Mouse (Mus musculus): ENCODE measurements around the gene Casq2. TPM values are rescaled to one million over a fixed set of nuclear protein-coding genes. Genes with fewer than 3 reads are reported as not detected.

Casq2 gene
- total and polyA plus RNA-seq, 3 experiments = not detected

DNA sequence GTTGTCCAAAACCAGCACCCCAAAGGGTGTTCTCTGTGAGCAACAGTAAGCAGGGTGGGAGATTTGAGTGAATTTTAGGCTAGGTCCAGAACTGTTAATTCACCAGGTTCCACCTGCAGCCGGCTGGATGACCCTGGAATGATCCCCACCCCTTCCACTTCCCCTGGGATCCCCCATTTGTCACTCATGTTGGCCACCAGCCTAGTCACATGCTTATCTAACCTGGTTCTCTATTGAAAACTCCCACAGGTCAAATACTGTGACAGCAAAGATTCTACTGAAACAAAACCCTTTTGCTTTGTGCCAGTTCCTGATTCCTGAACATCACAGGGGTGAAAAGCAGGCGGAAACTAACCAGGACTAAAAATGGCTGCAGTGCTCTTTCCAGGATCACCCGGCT, 105.4 kb downstream of the Casq2 start:
- no peak for DNase-seq (ENCODE audit: low read depth, low spot score)
- TF ChIP-seq KAT2A (conservative IDR thresholded peaks at IDR 0.05; ENCODE audit: low read depth, low read length) (no peak), TCF12 (IDR thresholded peaks at IDR 0.05; ENCODE audit: low read depth, low read length) (no peak), USF1 (IDR thresholded peaks at IDR 0.05; ENCODE audit: low read depth, low read length) (no peak), MYB (IDR thresholded peaks at IDR 0.05; ENCODE audit: low read depth, low read length) (no peak), RAD21 (IDR thresholded peaks at IDR 0.05; ENCODE audit: low read depth, low read length) (no peak), E2F4 (IDR thresholded peaks at IDR 0.05; ENCODE audit: borderline replicate concordance, low read depth, low read length) (no peak), TAL1 (IDR thresholded peaks at IDR 0.05; ENCODE audit: low read length) (no peak), ZMIZ1 (IDR thresholded peaks at IDR 0.05; ENCODE audit: low read depth, low read length) (no peak), SMC3 (IDR thresholded peaks at IDR 0.05; ENCODE audit: low read depth, low read length) (no peak), EP300 (IDR thresholded peaks at IDR 0.05; ENCODE audit: low read depth in 1 of 2, low read length in 2 of 2) (no peak), ZNF384 (IDR thresholded peaks at IDR 0.05; ENCODE audit: low read depth, low read length) (no peak), MAFK (IDR thresholded peaks at IDR 0.05; ENCODE audit: borderline replicate concordance, low read depth, low read length) (no peak), NRF1 (IDR thresholded peaks at IDR 0.05; ENCODE audit: insufficient read depth, low read depth, low read length, poor library complexity, severe bottlenecking) (no peak), ETS1 (IDR thresholded peaks at IDR 0.05; ENCODE audit: low read depth, low read length) (no peak)
- H3K36me3 ChIP-seq (ENCODE audit: control insufficient read depth in 1 of 2, insufficient read depth in 2 of 2, low read length in 2 of 2) = no peaks in the 10 kb centered on the region
- H3K4me1 ChIP-seq (ENCODE audit: control insufficient read depth in 1 of 2, insufficient read depth in 2 of 2, low read length in 2 of 2) = 0 out of 4 replicates have a peak, but pooled peaks cover 0 to 2% of the 10 kb centered on the region in 2 experiments
- H3K27me3 ChIP-seq (ENCODE audit: control insufficient read depth in 1 of 2, insufficient read depth in 2 of 2, low read length in 2 of 2) = no peaks in the 10 kb centered on the region
- H3K9me3 ChIP-seq (replicated peaks; ENCODE audit: insufficient read depth, low read length) = no peaks in the 10 kb centered on the region
- no peaks in the 10 kb centered on the region for H3K79me2 ChIP-seq (ENCODE audit: control insufficient read depth, insufficient read depth, low read length, poor library complexity)
- H3K4me3 ChIP-seq (ENCODE audit: control insufficient read depth in 1 of 2, insufficient read depth in 1 of 2, low read depth in 2 of 2, low read length in 2 of 2) = no peak overlapping the region
- H3K27ac ChIP-seq (ENCODE audit: control insufficient read depth, low read depth, low read length) = no peak overlapping the region
- H3K9ac ChIP-seq (ENCODE audit: control insufficient read depth, low read depth, low read length, poor library complexity, severe bottlenecking) = no peak overlapping the region

DNA sequence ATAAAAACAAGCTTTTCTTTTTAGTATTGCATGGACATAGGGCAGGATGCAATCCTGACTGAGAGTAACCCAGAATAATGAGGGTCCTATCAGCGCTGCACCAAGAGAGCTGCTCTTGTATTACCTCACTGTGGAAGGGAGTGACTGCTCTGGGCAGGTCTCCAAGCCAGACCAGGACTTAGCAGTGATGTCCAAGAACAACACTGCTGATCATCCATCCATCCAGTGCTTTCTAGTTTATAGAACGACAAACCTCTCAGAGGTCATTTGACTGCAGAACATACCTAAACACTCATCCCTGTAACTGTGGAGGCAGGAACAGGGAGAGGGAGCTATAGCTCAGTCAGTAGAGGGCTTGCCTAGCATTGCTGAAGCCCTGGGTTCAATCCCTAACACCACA, 106.4 kb downstream of the Casq2 start:
- DNase-seq (ENCODE audit: low read depth, low spot score) = no peak
- H3K9me3 ChIP-seq (replicated peaks; ENCODE audit: insufficient read depth, low read length) = no peaks in the 10 kb centered on the region
- no peak overlapping the region for H3K27ac ChIP-seq (ENCODE audit: control insufficient read depth, low read depth, low read length)
- H3K36me3 ChIP-seq (ENCODE audit: control insufficient read depth in 1 of 2, insufficient read depth in 2 of 2, low read length in 2 of 2) = no peaks in the 10 kb centered on the region
- H3K79me2 ChIP-seq (ENCODE audit: control insufficient read depth, insufficient read depth, low read length, poor library complexity) = no peaks in the 10 kb centered on the region
- H3K4me1 ChIP-seq (ENCODE audit: control insufficient read depth in 1 of 2, insufficient read depth in 2 of 2, low read length in 2 of 2) = 0 out of 4 replicates have a peak, but pooled peaks cover 0 to 2% of the 10 kb centered on the region in 2 experiments
- H3K4me3 ChIP-seq (ENCODE audit: control insufficient read depth in 1 of 2, insufficient read depth in 1 of 2, low read depth in 2 of 2, low read length in 2 of 2) = no peak overlapping the region
- H3K9ac ChIP-seq (ENCODE audit: control insufficient read depth, low read depth, low read length, poor library complexity, severe bottlenecking) = no peak overlapping the region
- no peaks in the 10 kb centered on the region for H3K27me3 ChIP-seq (ENCODE audit: control insufficient read depth in 1 of 2, insufficient read depth in 2 of 2, low read length in 2 of 2)
- no peak for TF ChIP-seq TCF12 (IDR thresholded peaks at IDR 0.05; ENCODE audit: low read depth, low read length)
- TF ChIP-seq MXI1 (IDR thresholded peaks at IDR 0.05; ENCODE audit: low read depth, low read length) = no peak
- TF ChIP-seq CTCF (IDR thresholded peaks at IDR 0.05 in 2 of 3, conservative IDR thresholded peaks at IDR 0.05 in 1 of 3; ENCODE audit: control insufficient read depth in 1 of 3, insufficient read depth in 1 of 3, low read depth in 2 of 3, low read length in 3 of 3, poor library complexity in 1 of 3, severe bottlenecking in 1 of 3) = no peak
- TF ChIP-seq SMC3 (IDR thresholded peaks at IDR 0.05; ENCODE audit: low read depth, low read length) = no peak
- TF ChIP-seq ETS1 (IDR thresholded peaks at IDR 0.05; ENCODE audit: low read depth, low read length) = no peak
- TF ChIP-seq SIN3A (IDR thresholded peaks at IDR 0.05; ENCODE audit: low read length) = no peak
- no peak for TF ChIP-seq POLR2AphosphoS5 (IDR thresholded peaks at IDR 0.05; ENCODE audit: borderline replicate concordance, low read depth, low read length)
- TF ChIP-seq EP300 (IDR thresholded peaks at IDR 0.05; ENCODE audit: low read depth in 1 of 2, low read length in 2 of 2) = no peak
- no peak for TF ChIP-seq POLR2AphosphoS2 (IDR thresholded peaks at IDR 0.05; ENCODE audit: low read length)
- TF ChIP-seq KAT2A (conservative IDR thresholded peaks at IDR 0.05; ENCODE audit: low read depth, low read length) = no peak
- TF ChIP-seq NELFE (IDR thresholded peaks at IDR 0.05; ENCODE audit: low read depth, low read length) = no peak

All from MEL (cell line).